31 mouse cellular contexts compared by ENCODE assay signal in the genomic region with DNA sequence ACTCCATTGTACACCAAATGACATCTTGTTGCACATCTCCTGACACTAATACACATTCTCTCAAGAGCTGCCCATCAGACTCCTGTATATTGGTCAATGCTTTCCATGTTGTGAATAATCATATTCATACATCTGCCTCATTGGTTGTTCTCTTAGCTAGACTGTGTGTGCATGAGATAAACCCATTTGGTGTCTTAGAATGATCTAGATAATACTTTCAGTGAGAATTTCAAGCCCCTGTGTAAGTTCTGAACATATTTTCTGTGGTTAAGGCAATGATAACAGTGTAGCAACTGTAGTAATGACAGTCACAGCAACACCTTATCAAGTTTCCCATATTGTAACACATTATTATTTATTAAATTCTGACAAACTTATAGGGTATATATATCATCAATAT. TPM values are rescaled to one million over a fixed set of nuclear protein-coding genes. Genes with fewer than 3 reads are reported as not detected.
DNase-seq lines count a peak whose midpoint lies in the region; ATAC-seq and TF ChIP-seq lines count a peak whose summit lies in the region.
"Had no signal": no experiment of that assay in that cellular context is flagged by ENCODE, and none has a peak within 500 bp of the region (broad histone marks: within the 10 kb centered on the region; RNA-seq: fewer than 3 reads in every experiment).

No protein-coding gene starts in this region.

- no peak for TF ChIP-seq POLR2A in lung, adult 2 months (IDR thresholded peaks at IDR 0.05; ENCODE audit: borderline replicate concordance, extremely low read depth, low read depth, low read length)

- no peak for DNase-seq in liver, embryonic 11.5 days (ENCODE audit: low spot score)
- DNase-seq in liver: no peak
- DNase-seq in lung, adult 2 months: no peak
- no peak for DNase-seq in retina, postnatal 1 day
- DNase-seq: adrenal gland, postnatal 10 days; adrenal gland, postnatal 36 days; cerebellum, adult 18-20 months; cerebellum, adult 9-10 months; cerebellum, postnatal 14 days; gastrocnemius, postnatal 36 days; heart, adult 2 months; heart, postnatal 14 days; heart, postnatal 4 days had no signal

- H3K36me3 ChIP-seq in liver, embryonic 11.5 days (ENCODE audit: control insufficient read depth, insufficient read depth, low read length): peaks cover 4% of the 10 kb centered on the region
- H3K36me3 ChIP-seq in liver, embryonic 16.5 days (ENCODE audit: control insufficient read depth, insufficient read depth): no peaks in the 10 kb centered on the region

- H3K4me1 ChIP-seq in liver, embryonic 11.5 days (replicated peaks; ENCODE audit: control insufficient read depth, insufficient read depth, low read length): no peaks in the 10 kb centered on the region
- H3K4me1 ChIP-seq in liver, embryonic 16.5 days (ENCODE audit: control insufficient read depth, low read depth, low read length): no peaks in the 10 kb centered on the region
- H3K4me1 ChIP-seq in lung, adult 2 months (ENCODE audit: control insufficient read depth, insufficient read depth, low read length): no peaks in the 10 kb centered on the region

- no peak overlapping the region for H3K9ac ChIP-seq in liver, embryonic 11.5 days (ENCODE audit: low read depth, low read length)
- no peak overlapping the region for H3K9ac ChIP-seq in liver, embryonic 16.5 days (ENCODE audit: low read depth, low read length)
- H3K9ac ChIP-seq: embryonic facial prominence, embryonic 12.5 days; embryonic facial prominence, embryonic 15.5 days; forebrain, embryonic 12.5 days; forebrain, embryonic 15.5 days; heart, embryonic 13.5 days; hindbrain, embryonic 14.5 days had no signal

- H3K4me3 ChIP-seq in liver, embryonic 11.5 days (ENCODE audit: low read depth, low read length): no peak overlapping the region
- H3K4me3 ChIP-seq in liver, embryonic 16.5 days (ENCODE audit: low read depth, low read length): no peak overlapping the region
- no peak overlapping the region for H3K4me3 ChIP-seq in lung, adult 2 months (replicated peaks; ENCODE audit: extremely low read depth, low read depth, low read length)
- H3K4me3 ChIP-seq: embryonic facial prominence, embryonic 12.5 days; embryonic facial prominence, embryonic 15.5 days; forebrain, embryonic 12.5 days; forebrain, embryonic 15.5 days; heart, adult 2 months; heart, embryonic 10.5 days; heart, embryonic 13.5 days had no signal

- TF ChIP-seq CTCF in lung, adult 2 months (IDR thresholded peaks at IDR 0.05; ENCODE audit: insufficient read depth, low read length): no peak

- H3K9me3 ChIP-seq in liver, embryonic 11.5 days (ENCODE audit: control insufficient read depth, low read length): no peaks in the 10 kb centered on the region
- H3K9me3 ChIP-seq in liver, embryonic 16.5 days (replicated peaks; ENCODE audit: control insufficient read depth, low read length): no peaks in the 10 kb centered on the region
- H3K9me3 ChIP-seq: embryonic facial prominence, embryonic 12.5 days; embryonic facial prominence, embryonic 15.5 days; forebrain, embryonic 12.5 days; forebrain, embryonic 15.5 days; heart, embryonic 10.5 days; heart, embryonic 13.5 days had no signal

- no peaks in the 10 kb centered on the region for H3K27me3 ChIP-seq in liver, embryonic 11.5 days (replicated peaks; ENCODE audit: control insufficient read depth, insufficient read depth, low read length)
- no peaks in the 10 kb centered on the region for H3K27me3 ChIP-seq in liver, embryonic 16.5 days (ENCODE audit: control insufficient read depth, insufficient read depth, low read depth, low read length)
- H3K27me3 ChIP-seq: embryonic facial prominence, embryonic 12.5 days; embryonic facial prominence, embryonic 15.5 days; forebrain, embryonic 12.5 days; forebrain, embryonic 15.5 days; heart, embryonic 13.5 days; Patski had no signal

- no peak overlapping the region for H3K27ac ChIP-seq in liver, embryonic 11.5 days (ENCODE audit: low read depth, low read length)
- no peak overlapping the region for H3K27ac ChIP-seq in liver, embryonic 16.5 days (ENCODE audit: low read length)
- H3K27ac ChIP-seq: embryonic facial prominence, embryonic 12.5 days; embryonic facial prominence, embryonic 15.5 days; forebrain, embryonic 12.5 days; forebrain, embryonic 15.5 days; heart, adult 2 months; heart, embryonic 10.5 days; heart, embryonic 13.5 days; hindbrain, embryonic 14.5 days; hindbrain, postnatal 0 days had no signal

- no peak overlapping the region for H3K4me2 ChIP-seq in liver, embryonic 11.5 days
- no peak overlapping the region for H3K4me2 ChIP-seq in liver, embryonic 16.5 days (ENCODE audit: low read depth, low read length)
- H3K4me2 ChIP-seq: embryonic facial prominence, embryonic 12.5 days; embryonic facial prominence, embryonic 15.5 days; forebrain, embryonic 12.5 days; forebrain, embryonic 15.5 days; heart, embryonic 13.5 days; hindbrain, embryonic 14.5 days had no signal

- ATAC-seq in liver, embryonic 11.5 days (replicated peaks; ENCODE audit: low FRiP score): peak; percentile 72
- ATAC-seq in liver, embryonic 16.5 days (ENCODE audit: low read depth): peak; percentile 64
- ATAC-seq in megakaryocyte-erythroid progenitor cell, adult 5-6 weeks (replicated peaks; ENCODE audit: low FRiP score, low TSS enrichment, poor library complexity, severe bottlenecking): peak; percentile 46; the same call in 1 of the 2 replicates
- ATAC-seq: forebrain, embryonic 15.5 days; hindbrain, postnatal 0 days; Patski had no signal

RNA-seq across cellular contexts. Expression of gene Tcaf1, which starts 20.1 kb away (rescaled TPM):
- polyA plus RNA-seq in liver, embryonic 11.5 days (2014; fragmentation: Nextera tagmentation; extraction: Ambion mirVana): 23.3 and 26.2 TPM in 2 replicates
- 4.9 and 5.1 TPM in 2 replicates for polyA plus RNA-seq in liver, embryonic 16.5 days (2015; fragmentation: Nextera tagmentation; extraction: Ambion mirVana)
- 0.35 and 1.1 TPM in 2 replicates for total RNA-seq in megakaryocyte-erythroid progenitor cell, adult 5-6 weeks (2014; fragmentation: Nextera tagmentation)
- 1.2 and 2.3 TPM in 2 replicates for total RNA-seq in megakaryocyte-erythroid progenitor cell, adult 5-6 weeks (2017)
- 17.6 and 25.2 TPM in 2 replicates for polyA plus RNA-seq in lung, adult 2 months (2012; rRNA removed)

RNA-seq across cellular contexts. Expression of gene Tcaf2, which starts 44.7 kb away (rescaled TPM):
- polyA plus RNA-seq in liver, embryonic 11.5 days (2014; fragmentation: Nextera tagmentation; extraction: Ambion mirVana): 0.29 and 0.55 TPM in 2 replicates
- polyA plus RNA-seq in liver, embryonic 16.5 days (2015; fragmentation: Nextera tagmentation; extraction: Ambion mirVana): 0.21 and 0.22 TPM in 2 replicates
- total RNA-seq in megakaryocyte-erythroid progenitor cell, adult 5-6 weeks (2014; fragmentation: Nextera tagmentation): not detected in 2 replicates
- not detected in 2 replicates for total RNA-seq in megakaryocyte-erythroid progenitor cell, adult 5-6 weeks (2017)
- 1.3 and 3.7 TPM in 2 replicates for polyA plus RNA-seq in lung, adult 2 months (2012; rRNA removed)
- total RNA-seq: granulocyte monocyte progenitor cell, adult 5-6 weeks had no signal

RNA-seq across cellular contexts. Expression of gene Olfr453, which starts 49.4 kb away (rescaled TPM):
- polyA plus RNA-seq in liver, embryonic 11.5 days (2014; fragmentation: Nextera tagmentation; extraction: Ambion mirVana): not detected in 2 replicates
- not detected in 2 replicates for polyA plus RNA-seq in liver, embryonic 16.5 days (2015; fragmentation: Nextera tagmentation; extraction: Ambion mirVana)
- total RNA-seq in megakaryocyte-erythroid progenitor cell, adult 5-6 weeks (2014; fragmentation: Nextera tagmentation): not detected in 2 replicates
- not detected in 2 replicates for total RNA-seq in megakaryocyte-erythroid progenitor cell, adult 5-6 weeks (2017)
- not detected in 2 replicates for polyA plus RNA-seq in lung, adult 2 months (2012; rRNA removed)
- total RNA-seq: adrenal gland, adult 18-20 months; adrenal gland, postnatal 10 days; adrenal gland, postnatal 36 days; common myeloid progenitor, adult 5-6 weeks; ES-E14; gastrocnemius, adult 8-10 months; gastrocnemius, postnatal 36 days; granulocyte monocyte progenitor cell, adult 5-6 weeks; heart, adult 2 months; heart, postnatal 14 days; heart, postnatal 4 days; hindbrain, postnatal 0 days had no signal
- polyA plus RNA-seq: embryonic facial prominence, embryonic 12.5 days; forebrain, embryonic 12.5 days; forebrain, embryonic 15.5 days; heart, adult 2 months; heart, embryonic 10.5 days; heart, embryonic 13.5 days; heart, embryonic 16.5 days; hindbrain, embryonic 11.5 days; hindbrain, embryonic 14.5 days; hindbrain, postnatal 0 days; Patski had no signal
